Comparison of ENCODE assay signal across 1 mouse cellular context in the genomic region with DNA sequence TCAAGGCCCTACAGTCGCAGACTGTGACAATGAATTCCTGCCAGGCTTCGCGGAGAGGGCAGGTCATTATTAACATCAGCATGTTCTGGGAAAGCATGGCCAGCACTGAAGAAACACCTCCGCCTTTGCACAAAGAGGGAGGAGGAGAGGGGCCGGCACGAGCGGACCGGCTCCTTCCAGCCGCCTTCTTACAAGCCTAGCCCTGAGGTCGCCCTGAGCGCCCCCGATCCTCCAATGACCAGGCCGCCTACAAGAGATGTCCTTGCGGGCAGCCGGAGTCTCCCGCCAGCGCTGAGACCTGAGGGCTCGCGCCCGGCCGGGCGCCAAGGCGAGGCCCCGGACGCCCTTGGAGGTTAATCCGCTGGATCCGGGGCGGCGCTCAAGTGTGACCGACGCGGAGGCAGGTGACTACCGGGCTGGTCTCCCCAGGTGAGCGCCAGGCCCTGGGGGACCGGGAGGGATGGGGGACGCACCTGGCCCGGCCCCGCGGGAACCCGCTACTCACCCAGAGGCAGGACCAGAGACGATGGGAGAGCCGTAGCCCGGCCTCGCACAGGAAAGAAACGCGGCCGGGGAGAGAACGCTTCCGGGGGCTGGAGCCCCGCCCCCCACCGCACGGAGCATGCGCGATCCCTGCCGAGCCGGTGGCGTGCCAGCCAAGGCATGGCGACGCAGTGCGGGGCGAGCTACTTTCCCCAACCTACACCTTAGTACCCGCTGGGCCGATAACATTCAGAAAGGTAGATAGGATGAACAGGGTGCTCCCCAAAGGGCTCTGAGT.
TF ChIP-seq lines count a peak whose summit lies in the region.

No protein-coding gene starts in this region.

TF ChIP-seq in CH12.LX, 34 proteins besides CTCF, POLR2A, EP300 and RAD21:
- TF ChIP-seq NRF1 (IDR thresholded peaks at IDR 0.05; ENCODE audit: low read depth, low read length) (peak; percentile 89), USF2 (conservative IDR thresholded peaks at IDR 0.05; ENCODE audit: low read depth, low read length) (no peak), ELF1 (IDR thresholded peaks at IDR 0.05; ENCODE audit: low read depth, low read length) (peak; percentile 84), HCFC1 (IDR thresholded peaks at IDR 0.05; ENCODE audit: low read depth, low read length) (peak; percentile 76), ZNF384 (IDR thresholded peaks at IDR 0.05; ENCODE audit: low read depth, low read length) (no peak), TBP (conservative IDR thresholded peaks at IDR 0.05; ENCODE audit: low read depth, low read length) (peak; percentile 63; the same call in 1 of the 2 replicates), UBTF (IDR thresholded peaks at IDR 0.05; ENCODE audit: low read depth, low read length) (peak; percentile 84), ETS1 (conservative IDR thresholded peaks at IDR 0.05; ENCODE audit: low read depth, low read length) (no peak), KAT2A (IDR thresholded peaks at IDR 0.05; ENCODE audit: insufficient replicate concordance, low read length) (no peak), NELFE (IDR thresholded peaks at IDR 0.05; ENCODE audit: low read depth, low read length) (peak; percentile 79), TCF12 (IDR thresholded peaks at IDR 0.05; ENCODE audit: low read depth, low read length) (peak; percentile 47; the same call in 1 of the 2 replicates), MAX (IDR thresholded peaks at IDR 0.05; ENCODE audit: low read length) (peak; percentile 5; the same call in 1 of the 2 replicates), SIN3A (IDR thresholded peaks at IDR 0.05; ENCODE audit: low read length) (no peak)
